Mouse (Mus musculus) forebrain, embryonic 11.5 days (tissue): ENCODE results near the gene Pes1. TPM values are rescaled to one million over a fixed set of nuclear protein-coding genes. Genes with fewer than 3 reads are reported as not detected.

ENCODE experiments used
- ATAC-seq: fragments of 200-750 bp; cut with Nextera tagmentation; replicated peaks from 2 replicates; pipeline ENCODE4 v1.8.0; 2017; ENCODE audit warnings: moderate TSS enrichment; ENCODE audit not compliant: low FRiP score
- DNase-seq: peaks from one replicate; pipeline ENCODE4 v3.0.0-alpha.2; 2017; ENCODE audit warnings: low spot score
- H3K27ac ChIP-seq: fragments of 300-500 bp; sonication (generic); 2 replicates; pipeline ENCODE4 v1.5.1; 2014; ENCODE audit warnings: low read depth, low read length
- H3K27me3 ChIP-seq: fragments of 300-500 bp; sonication (generic); 2 replicates; pipeline ENCODE4 v1.6.1; 2014; ENCODE audit warnings: mild to moderate bottlenecking, low read length, mixed read lengths; ENCODE audit not compliant: control insufficient read depth, insufficient read depth
- H3K36me3 ChIP-seq: fragments of 300-500 bp; sonication (generic); 2 replicates; pipeline ENCODE4 v1.6.1; 2014; ENCODE audit warnings: mild to moderate bottlenecking, low read length, moderate library complexity, mixed read lengths; ENCODE audit not compliant: control insufficient read depth, insufficient read depth
- H3K4me1 ChIP-seq: fragments of 300-500 bp; sonication (generic); replicated peaks from 2 replicates; pipeline ENCODE4 v1.6.1; 2014; ENCODE audit warnings: low read length, mixed read lengths; ENCODE audit not compliant: control insufficient read depth, insufficient read depth
- H3K4me2 ChIP-seq: fragments of 300-500 bp; sonication (generic); 2 replicates; pipeline ENCODE4 v1.6.1; 2014; ENCODE audit warnings: low read depth, mild to moderate bottlenecking, low read length, moderate library complexity, mixed read lengths; ENCODE audit not compliant: severe bottlenecking
- H3K4me3 ChIP-seq: fragments of 300-500 bp; sonication (generic); 2 replicates; pipeline ENCODE4 v1.5.1; 2014; ENCODE audit warnings: low read depth, low read length
- H3K9ac ChIP-seq: fragments of 300-500 bp; sonication (generic); 2 replicates; pipeline ENCODE4 v1.6.1; 2014; ENCODE audit warnings: low read length
- H3K9me3 ChIP-seq: fragments of 300-500 bp; sonication (generic); 2 replicates; pipeline ENCODE4 v1.6.1; 2016; ENCODE audit warnings: low read length, mixed read lengths; ENCODE audit not compliant: control insufficient read depth
- WGBS: fragments of 180-500 bp; shearing (Covaris S2); extraction: QIAGEN DNeasy Blood & Tissue Kit; methylation state at CpG from one replicate; pipeline ENCODE4 v1.1.7; 2014; 5-methylcytosine and 5-hydroxymethylcytosine counted together
- polyA plus RNA-seq: library from polyadenylated mRNA; unstranded; fragments of >200 nt; fragmentation: Nextera tagmentation; extraction: Ambion mirVana; gene quantifications from 2 replicates; pipeline ENCODE4 v1.2.1, GENCODE M21; 2014

Pes1 gene
- polyA plus RNA-seq, 1 experiment from 2014 or later: 90.4 TPM

GRCm38 (mm10) chr11:3989748-3990147 is 26.0 kb downstream of the Pes1 start:
- Histone ChIP-seq H3K27me3 (no peaks in the 10 kb centered on the region), H3K9ac (no peak overlapping the region), H3K36me3 (no peaks in the 10 kb centered on the region), H3K27ac (no peak overlapping the region), H3K4me3 (no peak overlapping the region), H3K4me2 (no peak overlapping the region), H3K4me1 (no peaks in the 10 kb centered on the region), H3K9me3 (no peaks in the 10 kb centered on the region)
- WGBS: 42% methylated on average over 3 of the region's 3 CpGs
- DNase-seq: no peak
- no peak for ATAC-seq

GRCm38 (mm10) chr11:3993132-3993531 is 29.4 kb downstream of the Pes1 start:
- Histone ChIP-seq H3K9me3 (no peaks in the 10 kb centered on the region), H3K36me3 (no peaks in the 10 kb centered on the region), H3K4me3 (no peak overlapping the region), H3K9ac (no peak overlapping the region), H3K4me1 (peaks cover 3% of the 10 kb centered on the region; the same call in 1 of the 2 replicates), H3K27ac (no peak overlapping the region), H3K27me3 (peaks cover 13% of the 10 kb centered on the region), H3K4me2 (no peak overlapping the region)
- WGBS: 78% methylated on average over 6 of the region's 6 CpGs
- ATAC-seq (no peak), DNase-seq (no peak)

GRCm38 (mm10) chr11:3993914-3994313 is 30.1 kb downstream of the Pes1 start:
- no peak overlapping the region for H3K4me3 ChIP-seq
- no peak overlapping the region for H3K9ac ChIP-seq
- H3K4me1 ChIP-seq: peaks cover 4% of the 10 kb centered on the region; the same call in 1 of the 2 replicates
- no peaks in the 10 kb centered on the region for H3K9me3 ChIP-seq
- H3K27me3 ChIP-seq: peaks cover 21% of the 10 kb centered on the region
- DNase-seq (no peak), ATAC-seq (no peak)
- no peaks in the 10 kb centered on the region for H3K36me3 ChIP-seq
- H3K27ac ChIP-seq: no peak overlapping the region
- WGBS: 85% methylated on average over 6 of the region's 6 CpGs
- no peak overlapping the region for H3K4me2 ChIP-seq

GRCm38 (mm10) chr11:3995511-3995910 is 31.7 kb downstream of the Pes1 start:
- 82% methylated on average over 5 of the region's 5 CpGs for WGBS
- H3K27ac ChIP-seq: no peak overlapping the region
- H3K36me3 ChIP-seq: no peaks in the 10 kb centered on the region
- H3K27me3 ChIP-seq: peaks cover 29% of the 10 kb centered on the region
- no peaks in the 10 kb centered on the region for H3K9me3 ChIP-seq
- no peak overlapping the region for H3K9ac ChIP-seq
- peaks cover 4% of the 10 kb centered on the region; the same call in 1 of the 2 replicates for H3K4me1 ChIP-seq
- no peak overlapping the region for H3K4me3 ChIP-seq
- DNase-seq: no peak
- no peak for ATAC-seq
- H3K4me2 ChIP-seq: no peak overlapping the region

GRCm38 (mm10) chr11:3996840-3997239 is 33.1 kb downstream of the Pes1 start:
- ATAC-seq (no peak), DNase-seq (no peak)
- Histone ChIP-seq H3K4me1 (peaks cover 4% of the 10 kb centered on the region; the same call in 1 of the 2 replicates), H3K36me3 (no peaks in the 10 kb centered on the region), H3K4me2 (no peak overlapping the region), H3K27me3 (peaks cover 29% of the 10 kb centered on the region), H3K4me3 (no peak overlapping the region), H3K9me3 (no peaks in the 10 kb centered on the region), H3K27ac (no peak overlapping the region), H3K9ac (no peak overlapping the region)
- 79% methylated on average over 3 of the region's 3 CpGs for WGBS

GRCm38 (mm10) chr11:3997978-3998720 is 34.4 kb downstream of the Pes1 start:
- DNase-seq (peak; percentile 63), ATAC-seq (no peak)
- Histone ChIP-seq H3K36me3 (no peaks in the 10 kb centered on the region), H3K27ac (no peak overlapping the region), H3K9me3 (no peaks in the 10 kb centered on the region), H3K4me3 (peak overlapping the region; percentile 18; the same call in 1 of the 2 replicates), H3K9ac (no peak overlapping the region), H3K4me2 (peak overlapping the region; percentile 42), H3K4me1 (peaks cover 4% of the 10 kb centered on the region; the same call in 1 of the 2 replicates), H3K27me3 (peaks cover 29% of the 10 kb centered on the region)
- WGBS: 6% methylated on average over 66 of the region's 66 CpGs

- no peak overlapping the region for H3K4me2 ChIP-seq
- ATAC-seq (no peak), DNase-seq (no peak)
- peaks cover 29% of the 10 kb centered on the region for H3K27me3 ChIP-seq
- peaks cover 4% of the 10 kb centered on the region; the same call in 1 of the 2 replicates for H3K4me1 ChIP-seq
- WGBS: 74% methylated on average over 5 of the region's 5 CpGs
- no peak overlapping the region for H3K9ac ChIP-seq
- H3K27ac ChIP-seq: no peak overlapping the region
- no peak overlapping the region for H3K4me3 ChIP-seq
- H3K9me3 ChIP-seq: no peaks in the 10 kb centered on the region
- H3K36me3 ChIP-seq: no peaks in the 10 kb centered on the region
These were observed 35.8 kb downstream of the Pes1 start for GRCm38 (mm10) chr11:3999547-3999946.

- Histone ChIP-seq H3K9me3 (no peaks in the 10 kb centered on the region), H3K36me3 (no peaks in the 10 kb centered on the region), H3K4me3 (no peak overlapping the region), H3K4me2 (no peak overlapping the region), H3K27ac (no peak overlapping the region), H3K9ac (no peak overlapping the region), H3K27me3 (peaks cover 29% of the 10 kb centered on the region), H3K4me1 (peaks cover 4% of the 10 kb centered on the region; the same call in 1 of the 2 replicates)
- DNase-seq (peak; percentile 85), ATAC-seq (no peak)
- 10% methylated on average over 5 of the region's 5 CpGs for WGBS
These were observed 37.8 kb downstream of the Pes1 start for GRCm38 (mm10) chr11:4001603-4002002.
